Mouse (Mus musculus) MEL (cell line): ENCODE measurements at regions not wholly inside any gene's neighbourhood (a gene's known extent, or its start where the extent isn't known, plus 50 kb on each side); places are given as distances from the start of the nearest gene placed in this dataset.

Experiments
- CTCF ChIP-seq, 3 experiments: IDR thresholded peaks in 2 of 3; conservative IDR thresholded peaks in 1 of 3; 2 replicates each; pipeline ENCODE4 v1.5.1; 2011 to 2012; ENCODE audit warnings: low read length in 3 of 3, low read depth in 2 of 3, mild to moderate bottlenecking in 2 of 3, improper control_type of control experiment in 1 of 3, inconsistent platforms in 1 of 3, mixed read lengths in 1 of 3, moderate library complexity in 1 of 3; ENCODE audit not compliant: control insufficient read depth in 1 of 3, insufficient read depth in 1 of 3, poor library complexity in 1 of 3, severe bottlenecking in 1 of 3
- EP300 ChIP-seq, 2 experiments: IDR thresholded peaks; 2 replicates each; pipeline ENCODE4 v1.6.1; 2011; ENCODE audit warnings: improper control_type of control experiment in 2 of 2, low read length in 2 of 2, low read depth in 1 of 2, mild to moderate bottlenecking in 1 of 2
- POLR2A ChIP-seq, 2 experiments: IDR thresholded peaks; 2 replicates each; pipeline ENCODE4 v1.6.1; 2011 to 2012; ENCODE audit warnings: low read length in 2 of 2, mild to moderate bottlenecking in 2 of 2, control low read depth in 1 of 2, improper control_type of control experiment in 1 of 2, low read depth in 1 of 2, moderate library complexity in 1 of 2; ENCODE audit not compliant: control insufficient read depth in 1 of 2, insufficient read depth in 1 of 2, poor library complexity in 1 of 2

GRCm38 (mm10) chr8:89605905-89606468 is 562.0 kb upstream of the Sall1 start:
- TF ChIP-seq EP300 (IDR thresholded peaks at IDR 0.05; ENCODE audit: low read depth in 1 of 2, low read length in 2 of 2) (no peak), POLR2A (IDR thresholded peaks at IDR 0.05; ENCODE audit: control insufficient read depth in 1 of 2, insufficient read depth in 1 of 2, low read depth in 1 of 2, low read length in 2 of 2, poor library complexity in 1 of 2) (no peak), CTCF (IDR thresholded peaks at IDR 0.05 in 2 of 3, conservative IDR thresholded peaks at IDR 0.05 in 1 of 3; ENCODE audit: control insufficient read depth in 1 of 3, insufficient read depth in 1 of 3, low read depth in 2 of 3, low read length in 3 of 3, poor library complexity in 1 of 3, severe bottlenecking in 1 of 3) (no peak)
